Mouse (Mus musculus) lung, postnatal 0 days (tissue): ENCODE measurements around the gene Cbx8.
A peak's percentile ranks its signal among the peaks of the same experiment; 100 is the strongest.

Experiments
- CTCF ChIP-seq: IDR thresholded peaks from 2 replicates; pipeline ENCODE4 v1.5.1; 2016; ENCODE audit warnings: antibody characterized with exemption, mild to moderate bottlenecking
- EP300 ChIP-seq: IDR thresholded peaks from 2 replicates; pipeline ENCODE4 v1.6.1; 2016; ENCODE audit warnings: antibody characterized with exemption, mild to moderate bottlenecking, control low read depth

DNA sequence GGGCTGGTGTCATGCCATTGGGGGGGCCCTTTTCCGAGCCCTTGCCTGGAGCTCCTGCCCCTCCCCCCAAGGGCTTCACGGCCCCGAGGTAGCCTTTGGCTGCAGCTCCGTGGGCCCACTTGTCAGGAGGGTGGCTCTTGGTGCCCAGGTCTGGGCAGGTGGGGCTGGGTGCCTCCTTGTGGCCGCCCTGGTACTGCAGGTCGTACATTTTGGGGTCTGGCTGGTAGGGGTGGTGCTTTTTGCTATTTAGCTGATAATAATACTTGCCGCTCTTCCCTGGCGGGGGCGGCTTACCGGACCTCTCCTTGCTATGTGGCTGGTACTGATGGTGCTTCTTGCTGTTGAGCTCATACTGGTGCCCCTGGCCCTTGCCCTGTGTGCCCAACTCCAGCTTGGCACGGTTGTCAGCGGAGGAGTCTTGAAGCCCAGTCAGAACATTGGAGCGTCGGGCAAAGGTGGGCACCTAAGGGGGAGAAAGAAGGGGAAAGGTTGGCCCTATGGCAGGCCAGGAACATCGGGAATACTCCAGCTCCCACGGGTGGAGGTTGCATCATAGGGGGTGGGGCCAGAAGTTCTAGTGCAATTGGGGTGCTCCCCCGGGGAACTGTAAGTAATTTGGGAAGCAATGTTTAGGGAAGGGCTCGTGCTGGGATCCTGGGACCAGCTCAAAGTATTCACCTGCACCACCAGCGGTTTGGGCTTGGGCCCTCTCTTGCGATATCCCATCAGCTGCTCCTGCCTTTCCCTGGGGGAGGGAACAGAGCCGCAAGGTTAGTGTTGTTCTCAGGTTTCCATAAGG, 41.3 kb upstream of the Cbx8 start:
- TF ChIP-seq CTCF, result peak; percentile 79
- no peak for TF ChIP-seq EP300
